Mouse (Mus musculus) heart, adult 9 months (tissue): ENCODE data around the gene Nr2c1.

Experiments
- DNase-seq, 2 experiments: peaks; one replicate each; pipeline ENCODE4 v3.0.0; 2022; ENCODE audit warnings: low spot score in 2 of 2

The Nr2c1 gene

GRCm38 (mm10) chr10:94210718-94211618 lies 63.1 kb downstream of the Nr2c1 start:
- DNase-seq: no peak

GRCm38 (mm10) chr10:94211725-94212124 lies 63.9 kb downstream of the Nr2c1 start:
- no peak for DNase-seq

- DNase-seq: no peak
Observed at GRCm38 (mm10) chr10:94225026-94225750, 77.4 kb downstream of the Nr2c1 start.

GRCm38 (mm10) chr10:94230172-94230981 lies 82.6 kb downstream of the Nr2c1 start:
- no peak for DNase-seq

- no peak for DNase-seq
Observed at GRCm38 (mm10) chr10:94231025-94231424, 83.2 kb downstream of the Nr2c1 start.

GRCm38 (mm10) chr10:94235200-94235599 lies 87.4 kb downstream of the Nr2c1 start:
- DNase-seq: no peak

GRCm38 (mm10) chr10:94241346-94241745 lies 93.5 kb downstream of the Nr2c1 start:
- DNase-seq: no peak
